Mouse (Mus musculus) myocyte (in vitro differentiated cells): ENCODE data around the gene Olig3.

Source experiments
- MAX ChIP-seq: IDR thresholded peaks from one replicate; pipeline ENCODE4 v1.6.1; 2011; ENCODE audit warnings: low read depth, mild to moderate bottlenecking, control low read depth
- MYOD1 ChIP-seq, 3 experiments: IDR thresholded peaks; one replicate each; pipeline ENCODE4 v1.6.1; 2011; ENCODE audit warnings: control low read depth in 2 of 3, low read depth in 2 of 3, mild to moderate bottlenecking in 2 of 3, moderate library complexity in 1 of 3; ENCODE audit not compliant: insufficient read length in 2 of 3, control insufficient read depth in 1 of 3
- POLR2A ChIP-seq: IDR thresholded peaks from one replicate; pipeline ENCODE4 v1.6.1; 2011; ENCODE audit warnings: low read depth, mild to moderate bottlenecking, control low read depth, moderate library complexity; ENCODE audit not compliant: insufficient read length
- REST ChIP-seq: IDR thresholded peaks from one replicate; pipeline ENCODE4 v1.6.1; 2011; ENCODE audit warnings: mild to moderate bottlenecking, control low read depth, moderate library complexity; ENCODE audit not compliant: insufficient read depth, insufficient read length
- SRF ChIP-seq: IDR thresholded peaks from one replicate; pipeline ENCODE4 v1.6.1; 2011; ENCODE audit warnings: low read depth; ENCODE audit not compliant: control insufficient read depth, insufficient read length
- TCF12 ChIP-seq: IDR thresholded peaks from one replicate; pipeline ENCODE4 v1.6.1; 2011; ENCODE audit warnings: mild to moderate bottlenecking, control low read depth; ENCODE audit not compliant: poor library complexity, insufficient read depth, severe bottlenecking
- TCF3 ChIP-seq: IDR thresholded peaks from one replicate; pipeline ENCODE4 v1.6.1; 2011; ENCODE audit warnings: low read depth, control low read depth; ENCODE audit not compliant: insufficient read length
- USF1 ChIP-seq: IDR thresholded peaks from one replicate; pipeline ENCODE4 v1.6.1; 2011; ENCODE audit warnings: low read depth, mild to moderate bottlenecking, control low read depth, moderate library complexity

DNA sequence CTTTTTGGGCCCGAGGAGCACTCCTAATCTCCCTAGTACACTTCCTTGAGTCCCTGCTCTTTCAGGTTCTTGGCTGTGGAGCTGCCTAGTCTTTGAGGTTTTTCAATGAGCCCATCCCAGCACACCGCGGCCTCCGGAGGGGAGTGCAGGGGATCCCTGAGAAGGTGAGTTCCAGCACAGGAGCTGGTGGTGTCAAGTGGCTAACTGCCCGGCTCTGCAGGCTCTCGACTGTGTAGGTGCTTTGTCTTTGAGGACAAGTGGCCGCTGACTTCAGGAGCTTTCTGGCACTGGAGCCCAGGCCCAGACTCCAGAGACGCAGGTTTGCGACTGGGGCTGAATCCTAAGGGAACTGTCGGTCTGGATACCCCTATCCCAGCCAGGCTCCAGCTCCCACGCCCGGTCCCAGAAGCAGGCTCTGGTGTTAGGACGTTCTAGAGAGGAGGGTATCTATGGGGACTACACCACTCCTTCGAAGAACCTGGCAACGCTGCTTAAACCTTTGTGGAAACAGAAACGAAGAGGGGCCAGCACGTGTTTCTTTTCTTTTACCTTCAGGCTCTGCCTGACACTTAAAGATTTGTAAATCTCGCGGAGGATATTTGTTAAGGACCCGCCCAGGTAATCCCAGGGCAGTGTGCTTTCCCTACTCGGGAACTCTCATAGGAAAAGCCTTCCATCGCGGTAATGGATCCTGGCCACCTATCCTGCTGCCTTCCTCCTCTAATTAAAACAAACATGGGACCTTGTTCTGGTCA lies 5.4 kb downstream of the Olig3 start:
- TF ChIP-seq POLR2A (no peak), MYOD1 (IDR thresholded peaks at IDR 0.05; ENCODE audit: control insufficient read depth in 1 of 3, insufficient read length in 2 of 3, low read depth in 2 of 3) (no peak), TCF3 (no peak), MAX (no peak), TCF12 (no peak), REST (no peak), USF1 (no peak), SRF (no peak)
